Mouse (Mus musculus): ENCODE measurements around the gene Safb2.

- TF ChIP-seq POLR2A (IDR thresholded peaks at IDR 0.05; ENCODE audit: low read depth, low read length) (no peak), CTCF (IDR thresholded peaks at IDR 0.05; ENCODE audit: borderline replicate concordance, insufficient read depth, low read length) (no peak)
These were observed 4.5 kb upstream of the Safb2 start for GRCm38 (mm10) chr17:56588921-56589320.
